Mouse (Mus musculus) kidney, embryonic 14.5 days (tissue): ENCODE measurements around the gene Skiv2l. TPM values are rescaled to one million over a fixed set of nuclear protein-coding genes. Genes with fewer than 3 reads are reported as not detected.

Source experiments
- microRNA-seq: library from miRNA; unstranded; fragments of <30 nt; microRNA quantifications from one replicate; pipeline ENCODE4, GENCODE M21; 2016
- polyA plus RNA-seq: library from polyadenylated mRNA; unstranded; fragments of >200 nt; fragmentation: Nextera tagmentation; extraction: Ambion mirVana; gene quantifications from 2 replicates; pipeline ENCODE4 v1.2.1, GENCODE M21; 2014

The Skiv2l gene
- polyA plus RNA-seq, 1 experiment from 2014 or later, result 45.9 TPM

Small RNA genes within 50 kb of the gene (microRNA-seq; reads per million reads assigned to microRNA genes)
- 0.63 reads per million for gene Mir6970
- 1.5 reads per million for gene Mir6971
- not detected for gene Mir6972

Other genes starting within 250 kb of the Skiv2l start
- 118 and 139 TPM in 2 replicates for gene Rnf5, start 246.5 kb downstream of the Skiv2l start, polyA plus RNA-seq
- 61.7 and 75.3 TPM in 2 replicates for gene Agpat1, start 245.9 kb downstream of the Skiv2l start, polyA plus RNA-seq
- 3.2 and 3.6 TPM in 2 replicates for gene Egfl8, start 234.2 kb downstream of the Skiv2l start, polyA plus RNA-seq
- gene Ppt2, start 221.7 kb downstream of the Skiv2l start, polyA plus RNA-seq, result 33.5 and 39.1 TPM in 2 replicates
- 0.16 and 0.18 TPM in 2 replicates for gene Prrt1, start 220.7 kb downstream of the Skiv2l start, polyA plus RNA-seq
- 14.8 and 16.5 TPM in 2 replicates for gene Fkbpl, start 205.4 kb downstream of the Skiv2l start, polyA plus RNA-seq
- 54.6 and 61.7 TPM in 2 replicates for gene Atf6b, start 203.1 kb downstream of the Skiv2l start, polyA plus RNA-seq
- 0.15 and 0.26 TPM in 2 replicates for gene Tnxb, start 179.7 kb downstream of the Skiv2l start, polyA plus RNA-seq
- not detected in 2 replicates for gene C4b, start 106.3 kb downstream of the Skiv2l start, polyA plus RNA-seq
- gene Cyp21a1, start 45.6 kb downstream of the Skiv2l start, polyA plus RNA-seq, result not detected in 2 replicates
- 25.2 and 28.7 TPM in 2 replicates for gene Stk19, start 13.3 kb downstream of the Skiv2l start, polyA plus RNA-seq
- gene Dxo, start 13.2 kb downstream of the Skiv2l start, polyA plus RNA-seq, result 55.7 and 66.4 TPM in 2 replicates
- gene Nelfe, start 181 bp upstream of the Skiv2l start, polyA plus RNA-seq, result 107 and 119 TPM in 2 replicates
- 4.0 and 5.4 TPM in 2 replicates for gene Cfb, start 12.3 kb upstream of the Skiv2l start, polyA plus RNA-seq
- 2.1 and 3.7 TPM in 2 replicates for gene Zbtb12, start 29.3 kb upstream of the Skiv2l start, polyA plus RNA-seq
- gene Gm20547, start 31.8 kb upstream of the Skiv2l start, polyA plus RNA-seq, result not detected in 2 replicates
- 1.7 and 1.9 TPM in 2 replicates for gene C2, start 48.1 kb upstream of the Skiv2l start, polyA plus RNA-seq
- gene Ehmt2, start 48.3 kb upstream of the Skiv2l start, polyA plus RNA-seq, result 70.5 and 76.9 TPM in 2 replicates
- gene Slc44a4, start 64.3 kb upstream of the Skiv2l start, polyA plus RNA-seq, result 5.4 and 7.7 TPM in 2 replicates
- gene Neu1, start 81.0 kb upstream of the Skiv2l start, polyA plus RNA-seq, result 19.6 and 23.2 TPM in 2 replicates
- 0.54 and 0.80 TPM in 2 replicates for gene Hspa1b, start 109.0 kb upstream of the Skiv2l start, polyA plus RNA-seq
- gene Gm20481, start 119.7 kb upstream of the Skiv2l start, polyA plus RNA-seq, result not detected in 2 replicates
- gene Hspa1a, start 121.9 kb upstream of the Skiv2l start, polyA plus RNA-seq, result 4.3 and 4.8 TPM in 2 replicates
- gene Hspa1l, start 122.5 kb upstream of the Skiv2l start, polyA plus RNA-seq, result 0.79 and 1.3 TPM in 2 replicates
- 240 and 246 TPM in 2 replicates for gene Lsm2, start 131.7 kb upstream of the Skiv2l start, polyA plus RNA-seq
- 96.4 and 137 TPM in 2 replicates for gene Vars, start 150.8 kb upstream of the Skiv2l start, polyA plus RNA-seq
- gene Vwa7, start 166.4 kb upstream of the Skiv2l start, polyA plus RNA-seq, result 0.13 and 0.28 TPM in 2 replicates
- gene Sapcd1, start 177.8 kb upstream of the Skiv2l start, polyA plus RNA-seq, result 6.6 and 10.9 TPM in 2 replicates
- 4.9 and 5.9 TPM in 2 replicates for gene Msh5, start 196.5 kb upstream of the Skiv2l start, polyA plus RNA-seq
- gene Clic1, start 199.8 kb upstream of the Skiv2l start, polyA plus RNA-seq, result 72.1 and 172 TPM in 2 replicates
- 355 and 422 TPM in 2 replicates for gene Ddah2, start 208.8 kb upstream of the Skiv2l start, polyA plus RNA-seq
- 0.20 and 0.30 TPM in 2 replicates for gene Ly6g6c, start 215.2 kb upstream of the Skiv2l start, polyA plus RNA-seq
- gene Mpig6b, start 216.0 kb upstream of the Skiv2l start, polyA plus RNA-seq, result 0.36 and 0.46 TPM in 2 replicates
- 0.81 and 1.3 TPM in 2 replicates for gene Ly6g6e, start 226.7 kb upstream of the Skiv2l start, polyA plus RNA-seq
- gene Ly6g6d, start 227.9 kb upstream of the Skiv2l start, polyA plus RNA-seq, result 4.3 and 4.8 TPM in 2 replicates
- 0.31 and 0.34 TPM in 2 replicates for gene Ly6g6f, start 235.4 kb upstream of the Skiv2l start, polyA plus RNA-seq
- 73.9 and 85.7 TPM in 2 replicates for gene Abhd16a, start 239.1 kb upstream of the Skiv2l start, polyA plus RNA-seq